Mouse (Mus musculus): ENCODE measurements around the gene Mta2.

Mta2 gene

GRCm38 (mm10) chr19:8993625-8993912 is 51.9 kb downstream of the Mta2 start:
- no peak for DNase-seq

GRCm38 (mm10) chr19:8994813-8995607 is 53.3 kb downstream of the Mta2 start:
- DNase-seq, result no peak

GRCm38 (mm10) chr19:8996601-8997000 is 54.9 kb downstream of the Mta2 start:
- no peak for DNase-seq

GRCm38 (mm10) chr19:8997546-8997945 is 55.9 kb downstream of the Mta2 start:
- peak; percentile 78 for DNase-seq

GRCm38 (mm10) chr19:8998546-8998945 is 56.9 kb downstream of the Mta2 start:
- DNase-seq, result no peak

- DNase-seq, result no peak
These were observed 57.5 kb downstream of the Mta2 start for GRCm38 (mm10) chr19:8999223-8999622.
